Mouse (Mus musculus) CH12.LX (cell line): ENCODE measurements at regions not wholly inside any gene's neighbourhood (a gene's known extent, or its start where the extent isn't known, plus 50 kb on each side); places are given as distances from the start of the nearest gene placed in this dataset.

Source experiments
- DNase-seq: peaks from one replicate; pipeline ENCODE4 v3.0.0-alpha.2; 2013; ENCODE audit errors: extremely low read depth
- H3K27ac ChIP-seq: 2 replicates; pipeline ENCODE4 v1.5.1; 2012; ENCODE audit warnings: low read depth, mild to moderate bottlenecking, control low read depth, moderate library complexity; ENCODE audit not compliant: insufficient read depth
- H3K27me3 ChIP-seq: replicated peaks from 2 replicates; pipeline ENCODE3; 2012; ENCODE audit warnings: inconsistent platforms
- H3K36me3 ChIP-seq, 2 experiments: replicated peaks in 1 of 2; 2 replicates each; pipeline versions ENCODE3 to v1.6.1; 2012; ENCODE audit warnings: inconsistent platforms in 1 of 2, low read length in 1 of 2, mild to moderate bottlenecking in 1 of 2, mixed read lengths in 1 of 2, moderate library complexity in 1 of 2; ENCODE audit not compliant: control insufficient read depth in 1 of 2, insufficient read depth in 1 of 2
- H3K4me1 ChIP-seq, 2 experiments: 2 replicates each; pipeline ENCODE4 v1.6.1; 2012; ENCODE audit warnings: inconsistent platforms in 1 of 2, moderate library complexity in 1 of 2; ENCODE audit not compliant: insufficient read depth in 2 of 2, control insufficient read depth in 1 of 2
- H3K4me2 ChIP-seq: 2 replicates; pipeline ENCODE4 v1.6.1; 2012; ENCODE audit warnings: low read depth, mild to moderate bottlenecking, control low read depth; ENCODE audit not compliant: poor library complexity, insufficient read depth, severe bottlenecking
- H3K4me3 ChIP-seq, 3 experiments: fragments of 150-350 bp in 1 of 3; sonication (generic) in 1 of 3; replicated peaks in 1 of 3; 2 replicates each; pipeline versions ENCODE3 to v1.5.1; 2011 to 2012; ENCODE audit warnings: low read depth in 2 of 3, low read length in 2 of 3, mild to moderate bottlenecking in 2 of 3, moderate library complexity in 2 of 3, control low read depth in 1 of 3, improper control_type of control experiment in 1 of 3, inconsistent platforms in 1 of 3, mixed read lengths in 1 of 3; ENCODE audit not compliant: poor library complexity in 1 of 3
- H3K79me2 ChIP-seq: replicated peaks from 2 replicates; pipeline ENCODE4 v1.6.1; 2012; ENCODE audit warnings: mild to moderate bottlenecking, moderate library complexity; ENCODE audit not compliant: control insufficient read depth, poor library complexity, insufficient read depth, severe bottlenecking; ENCODE audit errors: extremely low read depth
- H3K9ac ChIP-seq: 2 replicates; pipeline ENCODE4 v1.6.1; 2012; ENCODE audit warnings: low read depth, mild to moderate bottlenecking, control low read depth, moderate library complexity; ENCODE audit not compliant: insufficient read depth
- H3K9me3 ChIP-seq: replicated peaks from 2 replicates; pipeline ENCODE3; 2012; ENCODE audit warnings: low read length, inconsistent platforms, mixed read lengths
- BHLHE40 ChIP-seq: IDR thresholded peaks from 2 replicates; pipeline ENCODE4 v1.6.1; 2011; ENCODE audit warnings: mild to moderate bottlenecking, low read depth, low read length, improper control_type of control experiment
- CHD2 ChIP-seq: IDR thresholded peaks from 2 replicates; pipeline ENCODE4 v1.6.1; 2011; ENCODE audit warnings: low read length, improper control_type of control experiment
- ETS1 ChIP-seq: conservative IDR thresholded peaks from 2 replicates; pipeline ENCODE4 v1.6.1; 2012; ENCODE audit warnings: low read depth, mild to moderate bottlenecking, inconsistent platforms, low read length, improper control_type of control experiment, moderate library complexity
- JUN ChIP-seq: IDR thresholded peaks from 2 replicates; pipeline ENCODE4 v1.6.1; 2011; ENCODE audit warnings: low read depth, mild to moderate bottlenecking, low read length, improper control_type of control experiment, moderate library complexity; ENCODE audit not compliant: insufficient read depth
- JUND ChIP-seq: conservative IDR thresholded peaks from 2 replicates; pipeline ENCODE4 v1.6.1; 2011; ENCODE audit warnings: low read depth, low read length, improper control_type of control experiment
- KAT2A ChIP-seq: IDR thresholded peaks from 2 replicates; pipeline ENCODE4 v1.6.1; 2012; ENCODE audit warnings: low read length, improper control_type of control experiment, inconsistent platforms; ENCODE audit not compliant: insufficient replicate concordance
- MAFK ChIP-seq: IDR thresholded peaks from 2 replicates; pipeline ENCODE4 v1.6.1; 2011; ENCODE audit warnings: low read length, improper control_type of control experiment; ENCODE audit not compliant: insufficient replicate concordance
- MAZ ChIP-seq: IDR thresholded peaks from 2 replicates; pipeline ENCODE4 v1.6.1; 2012; ENCODE audit warnings: low read depth, mild to moderate bottlenecking, inconsistent platforms, low read length, improper control_type of control experiment, moderate library complexity
- MXI1 ChIP-seq: IDR thresholded peaks from 2 replicates; pipeline ENCODE4 v1.6.1; 2011; ENCODE audit warnings: mild to moderate bottlenecking, low read depth, low read length, improper control_type of control experiment
- NELFE ChIP-seq: IDR thresholded peaks from 2 replicates; pipeline ENCODE4 v1.6.1; 2011; ENCODE audit warnings: low read depth, low read length, improper control_type of control experiment
- POLR2AphosphoS2 ChIP-seq: IDR thresholded peaks from 2 replicates; pipeline ENCODE4 v1.6.1; 2011; ENCODE audit warnings: low read depth, low read length, improper control_type of control experiment
- RAD21 ChIP-seq: IDR thresholded peaks from 2 replicates; pipeline ENCODE4 v1.6.1; 2011; ENCODE audit warnings: low read depth, mild to moderate bottlenecking, low read length, improper control_type of control experiment, moderate library complexity
- RCOR1 ChIP-seq: conservative IDR thresholded peaks from 2 replicates; pipeline ENCODE4 v1.6.1; 2012; ENCODE audit warnings: low read depth, mild to moderate bottlenecking, inconsistent platforms, low read length, improper control_type of control experiment
- SIN3A ChIP-seq: IDR thresholded peaks from 2 replicates; pipeline ENCODE4 v1.6.1; 2012; ENCODE audit warnings: low read length, improper control_type of control experiment, inconsistent platforms
- SMC3 ChIP-seq: IDR thresholded peaks from 2 replicates; pipeline ENCODE4 v1.6.1; 2011; ENCODE audit warnings: low read depth, low read length, improper control_type of control experiment
- UBTF ChIP-seq: IDR thresholded peaks from 2 replicates; pipeline ENCODE4 v1.6.1; 2012; ENCODE audit warnings: low read depth, mild to moderate bottlenecking, inconsistent platforms, low read length, improper control_type of control experiment, moderate library complexity
- USF1 ChIP-seq: IDR thresholded peaks from 2 replicates; pipeline ENCODE4 v1.6.1; 2014; ENCODE audit warnings: low read depth, mild to moderate bottlenecking, inconsistent platforms, low read length, improper control_type of control experiment
- USF2 ChIP-seq: conservative IDR thresholded peaks from 2 replicates; pipeline ENCODE4 v1.6.1; 2011; ENCODE audit warnings: low read depth, low read length, improper control_type of control experiment
- ZC3H11A ChIP-seq: IDR thresholded peaks from 2 replicates; pipeline ENCODE4 v1.6.1; 2012; ENCODE audit warnings: low read depth, mild to moderate bottlenecking, inconsistent platforms, low read length, improper control_type of control experiment
- ZNF384 ChIP-seq: IDR thresholded peaks from 2 replicates; pipeline ENCODE4 v1.6.1; 2012; ENCODE audit warnings: low read depth, low read length, improper control_type of control experiment, inconsistent platforms
- dilution Hi-C: fragments of 300-500 bp; cut with MboI; formaldehyde crosslinking; loops from 2 replicates; pipeline ENCODE4 v1.14.3; 2020; ENCODE audit warnings: low sequenced_read_pairs; ENCODE audit not compliant: extremely low pct_unique_long_range_greater_than_20kb, extremely low pct_ligation_motif_present
- in situ Hi-C: fragments of 300-500 bp; cut with MboI; formaldehyde crosslinking; loops from 3 replicates; pipeline ENCODE4 v1.14.3; 2019; ENCODE audit warnings: low sequenced_read_pairs, low pct_ligation_motif_present, low pct_unique_long_range_greater_than_20kb, mixed read lengths

DNA sequence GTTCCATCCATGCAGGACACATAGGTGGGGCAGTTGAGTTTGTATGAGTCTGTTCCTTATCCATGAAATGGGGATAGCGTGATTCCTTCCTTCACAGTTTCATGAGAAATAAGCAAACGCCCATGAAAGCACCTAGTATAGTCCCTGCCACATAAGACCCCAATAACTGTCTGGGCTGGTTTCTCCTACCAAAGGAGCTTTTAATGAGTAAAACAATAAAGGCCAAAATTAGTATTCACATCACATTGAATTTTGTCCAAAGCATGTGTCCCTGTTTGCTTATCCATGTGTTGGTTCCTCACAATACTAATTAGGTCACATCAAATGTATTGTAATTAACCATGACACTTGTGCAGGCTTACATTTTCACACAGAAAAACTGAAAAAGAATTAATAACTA is 221.3 kb downstream of the Prdm13 start:
- H3K27ac ChIP-seq: no peak overlapping the region
- no peaks in the 10 kb centered on the region for H3K79me2 ChIP-seq
- no peaks in the 10 kb centered on the region for H3K27me3 ChIP-seq
- in situ Hi-C loops: no loop called here
- H3K4me2 ChIP-seq: no peak overlapping the region
- H3K9me3 ChIP-seq: no peaks in the 10 kb centered on the region
- H3K36me3 ChIP-seq: no peaks in the 10 kb centered on the region
- TF ChIP-seq SIN3A: no peak
- no peak for TF ChIP-seq ETS1
- TF ChIP-seq ZC3H11A: no peak
- TF ChIP-seq USF1: no peak
- no peak for TF ChIP-seq BHLHE40
- TF ChIP-seq KAT2A: no peak
- TF ChIP-seq CHD2: no peak
- no peak for TF ChIP-seq MAZ
- TF ChIP-seq NELFE: no peak
- no peak for TF ChIP-seq JUN
- TF ChIP-seq RCOR1: no peak
- TF ChIP-seq MAFK: no peak
- no peak for TF ChIP-seq JUND
- TF ChIP-seq POLR2AphosphoS2: no peak
- no peak for TF ChIP-seq MXI1
- TF ChIP-seq RAD21: no peak
- dilution Hi-C loops: no loop called here
- H3K4me1 ChIP-seq: peaks cover 2 to 6% of the 10 kb centered on the region in 2 experiments; a peak in 1 of 4 replicates
- no peak overlapping the region for H3K4me3 ChIP-seq
- no peak overlapping the region for H3K9ac ChIP-seq
- DNase-seq: no peak

GRCm38 (mm10) chr4:21441274-21441673 is 244.5 kb downstream of the Prdm13 start:
- H3K27ac ChIP-seq: no peak overlapping the region
- no peak overlapping the region for H3K9ac ChIP-seq
- H3K36me3 ChIP-seq: no peaks in the 10 kb centered on the region
- no peak for DNase-seq
- H3K4me1 ChIP-seq: no peaks in the 10 kb centered on the region
- dilution Hi-C loops (no loop called here), in situ Hi-C loops (loop anchor here (25.0 kb wide), 1 partner anchor 246 kb away; the partner anchor contains the start of gene Prdm13)
- no peaks in the 10 kb centered on the region for H3K9me3 ChIP-seq
- no peak overlapping the region for H3K4me3 ChIP-seq
- H3K79me2 ChIP-seq: no peaks in the 10 kb centered on the region
- H3K27me3 ChIP-seq: no peaks in the 10 kb centered on the region
- TF ChIP-seq USF2 (no peak), KAT2A (no peak), UBTF (no peak), BHLHE40 (no peak), CHD2 (no peak), USF1 (no peak), SMC3 (no peak), RCOR1 (no peak), MAZ (no peak), ZNF384 (no peak)
- H3K4me2 ChIP-seq: no peak overlapping the region
